Mouse (Mus musculus) embryo, embryonic 9.5 days (tissue): ENCODE results near the gene Sfxn5.

Experiments
- DNase-seq: peaks from one replicate; pipeline ENCODE4 v3.0.0-alpha.2; 2017; ENCODE audit errors: extremely low spot score

Gene Sfxn5

DNA sequence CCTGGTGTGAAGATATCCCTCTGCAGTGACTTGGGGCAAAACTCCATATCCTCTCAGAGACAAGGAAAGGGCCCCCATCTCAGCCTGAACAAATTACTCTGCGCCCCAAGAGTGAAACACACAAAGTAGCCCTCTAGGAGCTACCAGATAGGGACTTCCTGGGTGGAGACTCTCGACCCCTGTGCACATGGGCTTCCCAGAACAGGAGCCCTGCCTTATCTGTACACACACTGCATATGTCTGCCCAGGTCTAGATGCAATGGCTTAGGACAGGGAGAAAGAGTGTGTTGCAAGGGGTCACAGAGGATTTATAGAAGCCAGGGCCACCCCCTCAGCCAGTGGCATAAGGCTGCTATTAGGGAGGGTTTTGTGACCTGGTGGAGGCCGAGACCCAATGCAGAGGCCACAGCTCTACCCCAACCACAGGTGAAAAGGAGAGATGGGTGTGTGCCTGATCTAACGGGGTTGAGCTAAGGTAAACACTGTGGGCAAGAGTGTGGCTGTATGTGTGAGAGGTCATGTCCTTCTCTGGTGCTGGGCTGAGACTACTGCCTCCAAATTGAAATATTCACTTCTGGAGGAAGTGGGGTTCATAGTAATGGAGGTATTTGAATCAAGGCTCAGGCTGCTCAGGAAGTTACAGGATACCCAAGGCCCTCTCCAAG, 44.9 kb downstream of the Sfxn5 start:
- no peak for DNase-seq

DNA sequence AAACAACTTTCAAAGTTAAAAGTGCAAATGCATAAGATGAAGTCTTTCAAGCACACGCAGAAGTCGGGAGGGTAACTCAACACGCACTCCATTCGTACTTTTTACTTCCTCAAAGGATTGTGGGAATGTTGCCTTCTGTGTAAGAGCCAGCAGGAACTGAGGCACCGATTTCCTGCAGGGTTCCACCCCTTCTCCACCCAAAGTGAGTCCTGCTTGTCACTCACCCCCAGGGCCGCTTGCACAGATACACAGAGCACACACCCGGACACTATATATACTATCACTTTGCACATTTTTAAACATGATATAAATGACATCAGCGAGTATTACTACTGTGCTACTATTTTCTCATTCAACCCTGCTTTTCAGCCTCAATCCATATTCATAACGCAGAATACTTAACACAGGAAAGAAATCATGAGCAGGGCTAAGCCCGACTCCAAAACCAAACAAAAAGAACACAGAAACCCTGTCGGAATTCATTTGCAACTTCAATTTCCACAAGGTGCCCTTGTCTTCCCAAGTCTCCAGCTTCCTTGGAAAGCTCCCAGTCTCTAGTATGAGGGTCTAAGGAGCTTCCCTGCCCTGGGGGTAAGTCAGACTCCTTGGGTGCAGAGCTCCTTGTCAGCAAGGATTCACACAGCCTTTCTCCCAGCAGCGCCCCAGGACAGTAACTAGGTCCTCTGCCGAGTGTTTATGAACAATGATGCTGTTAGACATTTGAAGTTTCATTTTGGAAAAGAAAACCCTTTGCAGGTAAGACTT, 46.8 kb downstream of the Sfxn5 start:
- no peak for DNase-seq

GRCm38 (mm10) chr6:85280871-85281270, 52.4 kb downstream of the Sfxn5 start:
- DNase-seq, result no peak

DNA sequence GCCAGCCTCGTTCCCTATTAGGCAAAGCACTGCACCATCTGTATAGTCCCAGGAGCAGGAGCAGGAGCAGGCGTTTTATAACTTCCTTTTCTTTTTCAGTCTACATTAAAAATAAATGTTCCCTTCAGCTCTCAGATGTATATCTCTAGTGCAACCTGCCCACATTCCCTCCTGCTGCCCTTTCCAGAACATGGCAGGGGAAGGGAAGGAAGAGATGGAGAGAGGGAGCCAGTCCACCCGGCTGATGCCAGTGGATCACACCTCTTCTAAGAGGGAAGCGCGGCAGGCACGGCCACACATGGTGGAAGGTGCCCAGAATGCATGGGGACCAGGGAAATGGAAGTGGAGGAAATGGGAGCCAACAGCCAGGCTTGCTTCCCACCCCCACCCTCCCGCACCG, 56.7 kb downstream of the Sfxn5 start:
- DNase-seq, result no peak

GRCm38 (mm10) chr6:85272436-85272835, 60.8 kb downstream of the Sfxn5 start:
- no peak for DNase-seq

GRCm38 (mm10) chr6:85266060-85266459, 67.2 kb downstream of the Sfxn5 start:
- DNase-seq, result no peak

GRCm38 (mm10) chr6:85264982-85265518, 68.2 kb downstream of the Sfxn5 start:
- DNase-seq, result peak; percentile 59

- DNase-seq, result peak; percentile 68
Observed at GRCm38 (mm10) chr6:85262865-85263515, 70.2 kb downstream of the Sfxn5 start.

DNA sequence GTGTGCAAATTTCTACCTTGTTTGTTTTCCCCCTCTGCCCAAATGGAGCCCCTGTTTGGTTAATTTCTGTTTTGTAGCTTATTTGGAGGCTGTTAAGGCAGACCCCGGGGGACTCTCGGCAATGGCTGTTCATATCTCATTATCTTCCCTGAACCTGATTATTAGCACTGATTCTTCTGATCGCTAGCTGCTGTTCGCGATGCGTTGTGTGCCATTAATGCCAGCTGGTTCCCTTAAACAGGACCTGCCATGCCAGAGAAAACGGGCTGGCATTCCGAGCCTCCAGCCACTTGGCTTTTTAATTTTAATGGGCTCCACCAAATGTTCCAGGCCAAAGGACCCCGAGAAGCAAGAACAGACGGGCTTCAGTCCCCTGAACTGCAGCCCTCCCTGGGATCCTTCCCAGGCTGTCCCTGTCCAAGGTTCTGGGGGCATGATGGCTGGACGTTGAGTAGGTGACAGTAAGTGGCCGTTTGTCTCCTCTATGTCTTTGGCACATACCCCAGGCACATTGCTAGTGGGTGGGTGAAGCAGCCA, 74.1 kb downstream of the Sfxn5 start:
- DNase-seq, result no peak

- DNase-seq, result no peak
Observed at GRCm38 (mm10) chr6:85255578-85255977, 77.6 kb downstream of the Sfxn5 start.

- DNase-seq, result no peak
Observed at GRCm38 (mm10) chr6:85253994-85254541, 79.2 kb downstream of the Sfxn5 start.

DNA sequence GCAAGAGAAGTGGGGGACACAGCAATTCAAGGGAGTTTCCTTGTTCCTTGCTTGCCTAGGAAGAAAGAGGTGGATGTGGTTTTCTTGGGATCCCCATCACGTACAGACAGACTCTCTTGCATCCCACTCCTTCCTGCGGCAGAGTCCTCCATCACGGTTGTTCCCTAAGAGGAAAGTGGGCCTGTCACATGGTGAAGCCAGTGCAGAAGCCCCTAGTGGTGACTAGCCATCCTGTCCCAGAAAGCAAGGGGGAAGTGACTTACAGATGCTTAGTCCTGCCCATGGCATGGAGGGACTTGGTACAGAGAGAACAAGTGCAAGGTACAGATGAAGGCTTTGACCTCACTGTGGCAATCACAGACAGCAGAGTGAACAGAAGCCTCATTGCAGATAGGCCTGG, 79.9 kb downstream of the Sfxn5 start:
- DNase-seq, result no peak

DNA sequence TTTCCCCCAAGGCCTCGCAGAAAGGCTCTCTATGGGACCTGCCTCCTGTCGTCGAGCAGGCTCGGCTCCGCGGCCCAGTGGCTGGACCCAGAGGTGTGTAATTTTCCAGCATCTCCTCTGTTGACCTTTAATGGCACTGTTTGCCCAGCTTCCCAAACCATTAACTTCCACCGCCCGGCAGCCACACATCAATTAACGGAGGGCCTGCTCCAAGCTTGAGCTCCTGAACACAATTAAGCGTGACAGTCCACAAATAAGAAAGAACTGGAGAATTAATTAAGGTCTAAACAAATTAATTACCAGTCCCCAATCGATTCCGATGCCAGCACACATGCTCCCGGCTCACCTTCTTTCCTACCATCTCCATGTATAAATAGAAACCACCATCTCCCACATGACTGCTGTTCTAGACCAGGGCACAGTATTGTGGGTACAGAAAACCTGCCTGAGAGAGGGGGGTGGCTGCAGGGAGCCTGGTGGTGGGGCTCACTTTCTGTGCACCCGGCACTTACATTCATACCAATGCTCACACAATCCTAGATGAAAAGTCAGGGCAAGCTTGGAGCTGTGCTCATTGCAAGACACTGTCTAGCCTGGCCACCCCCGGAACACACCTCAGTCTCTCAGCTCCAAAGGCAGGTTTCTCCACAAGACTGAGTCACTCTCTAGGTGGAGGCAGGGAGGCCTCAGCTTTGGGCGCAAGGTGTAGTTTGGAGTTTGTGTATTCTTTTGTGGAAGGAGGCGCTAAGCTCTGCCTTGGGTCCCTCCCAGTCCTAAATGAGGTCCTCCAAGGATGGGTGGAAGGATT, 80.8 kb downstream of the Sfxn5 start:
- DNase-seq, result no peak

DNA sequence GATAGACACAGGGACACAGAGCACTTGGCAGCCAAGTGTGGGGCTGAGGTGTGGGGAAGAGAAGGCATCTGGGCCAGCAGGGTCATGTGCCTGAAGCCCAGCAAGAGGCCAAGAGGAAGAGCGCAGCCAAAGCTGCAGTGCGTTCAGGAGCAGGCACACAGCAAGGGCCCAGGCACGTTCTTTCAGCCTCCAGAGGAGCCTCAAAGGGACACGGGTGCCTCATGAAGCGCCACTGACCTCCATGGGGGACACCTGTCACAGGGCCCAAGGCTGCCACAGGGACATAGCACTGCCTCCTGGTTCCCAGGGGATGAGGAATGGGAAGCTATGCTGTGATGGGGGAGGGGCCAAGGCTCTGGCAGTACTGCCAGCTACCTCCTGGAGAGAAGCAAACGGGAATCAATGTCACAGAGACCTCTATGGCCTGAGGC, 82.4 kb downstream of the Sfxn5 start:
- DNase-seq, result no peak

DNA sequence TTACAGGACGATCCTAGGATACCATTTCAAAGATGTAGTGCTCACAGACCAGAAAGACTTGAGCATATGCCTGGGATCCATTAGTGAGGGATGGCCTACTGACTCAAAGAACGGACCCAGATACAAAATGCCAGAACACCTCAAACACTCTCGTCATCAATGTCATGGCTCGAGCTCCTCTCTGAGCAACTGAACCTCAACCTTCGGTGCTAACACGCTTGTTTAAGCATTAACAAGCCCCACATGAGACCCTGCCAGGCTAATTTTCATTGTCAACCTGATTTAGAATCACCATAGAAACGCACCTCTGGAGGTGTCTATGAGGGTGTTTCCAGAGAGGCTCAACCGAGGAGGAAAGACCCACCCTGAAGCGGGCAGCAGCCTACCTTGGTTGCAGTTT, 83.4 kb downstream of the Sfxn5 start:
- DNase-seq, result no peak

- DNase-seq, result peak; percentile 81
Observed at GRCm38 (mm10) chr6:85239044-85239489, 94.2 kb downstream of the Sfxn5 start.

DNA sequence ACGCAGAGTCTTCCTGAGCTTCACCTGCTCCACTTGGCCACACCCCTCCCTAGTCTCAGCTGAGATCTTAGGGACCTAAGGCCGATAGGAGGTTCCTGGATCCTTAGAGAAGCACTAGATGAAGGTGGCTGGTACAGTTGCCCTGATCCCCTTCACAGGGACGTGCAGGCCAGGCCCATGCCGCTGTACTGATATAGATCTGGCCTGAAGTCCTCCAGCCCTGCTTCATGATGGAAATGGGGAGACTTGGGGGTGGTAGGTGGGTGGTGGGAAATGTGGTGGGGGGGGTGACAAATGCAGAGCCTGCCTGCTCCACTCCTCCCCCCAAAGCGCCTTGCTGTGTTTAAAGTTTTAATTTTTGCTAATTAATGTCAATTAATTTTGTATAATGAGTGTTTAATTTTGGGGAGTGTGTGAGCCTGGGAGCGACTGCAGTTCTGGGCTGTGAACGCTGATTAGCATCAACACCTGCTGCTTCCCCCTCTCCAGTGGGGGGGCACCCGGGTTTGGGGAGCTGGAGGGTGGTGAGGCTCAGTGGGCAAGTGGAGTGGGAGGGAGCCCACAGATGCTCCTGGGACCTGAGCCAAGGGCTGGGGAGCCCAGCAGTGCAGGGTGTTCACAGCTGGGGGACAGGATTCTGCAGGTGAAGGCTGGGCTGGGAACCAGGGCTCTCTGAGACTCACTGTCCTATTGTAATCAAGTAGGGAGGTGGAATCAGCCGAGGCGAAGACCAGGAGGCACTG, 95.5 kb downstream of the Sfxn5 start:
- no peak for DNase-seq

DNA sequence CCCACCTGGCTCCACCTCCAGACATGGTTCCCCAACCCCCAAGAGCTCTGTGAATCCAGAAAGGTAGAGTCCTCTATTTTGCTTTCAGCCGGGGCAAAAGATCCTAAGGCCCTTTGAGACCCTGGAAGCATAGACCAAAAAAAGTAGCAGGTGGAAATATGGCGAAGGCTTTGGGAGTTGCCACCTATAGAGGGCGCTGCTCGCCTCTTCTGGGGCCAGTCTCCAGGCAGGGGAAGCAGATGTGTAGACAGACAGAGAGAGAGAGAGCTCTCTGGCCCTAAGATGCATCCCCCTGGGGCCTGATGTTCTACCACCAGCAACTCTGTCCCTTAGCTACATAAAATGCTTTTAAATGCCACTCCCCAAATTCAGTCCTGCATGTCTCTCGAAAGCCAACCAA, 96.2 kb downstream of the Sfxn5 start:
- peak; percentile 54 for DNase-seq

DNA sequence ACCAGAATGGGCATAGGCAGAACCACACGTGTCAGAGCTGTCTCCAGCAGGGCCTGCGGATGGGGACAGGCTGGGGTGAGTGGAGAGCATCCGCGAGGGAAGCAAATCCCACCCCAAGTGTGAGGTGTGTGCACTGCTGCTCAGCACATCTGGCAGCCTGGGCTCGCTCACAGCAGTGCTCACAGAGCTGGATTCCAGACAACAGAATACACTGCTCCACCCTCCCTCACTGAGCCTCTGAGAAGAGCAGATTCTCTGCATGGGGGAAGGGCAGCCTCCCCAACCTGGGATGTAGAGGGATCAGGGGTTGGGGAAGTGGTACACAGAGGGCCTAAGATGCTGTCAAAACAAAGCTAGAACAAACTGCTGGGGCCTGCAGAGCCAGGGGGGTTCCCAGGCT, 98.4 kb downstream of the Sfxn5 start:
- no peak for DNase-seq

DNA sequence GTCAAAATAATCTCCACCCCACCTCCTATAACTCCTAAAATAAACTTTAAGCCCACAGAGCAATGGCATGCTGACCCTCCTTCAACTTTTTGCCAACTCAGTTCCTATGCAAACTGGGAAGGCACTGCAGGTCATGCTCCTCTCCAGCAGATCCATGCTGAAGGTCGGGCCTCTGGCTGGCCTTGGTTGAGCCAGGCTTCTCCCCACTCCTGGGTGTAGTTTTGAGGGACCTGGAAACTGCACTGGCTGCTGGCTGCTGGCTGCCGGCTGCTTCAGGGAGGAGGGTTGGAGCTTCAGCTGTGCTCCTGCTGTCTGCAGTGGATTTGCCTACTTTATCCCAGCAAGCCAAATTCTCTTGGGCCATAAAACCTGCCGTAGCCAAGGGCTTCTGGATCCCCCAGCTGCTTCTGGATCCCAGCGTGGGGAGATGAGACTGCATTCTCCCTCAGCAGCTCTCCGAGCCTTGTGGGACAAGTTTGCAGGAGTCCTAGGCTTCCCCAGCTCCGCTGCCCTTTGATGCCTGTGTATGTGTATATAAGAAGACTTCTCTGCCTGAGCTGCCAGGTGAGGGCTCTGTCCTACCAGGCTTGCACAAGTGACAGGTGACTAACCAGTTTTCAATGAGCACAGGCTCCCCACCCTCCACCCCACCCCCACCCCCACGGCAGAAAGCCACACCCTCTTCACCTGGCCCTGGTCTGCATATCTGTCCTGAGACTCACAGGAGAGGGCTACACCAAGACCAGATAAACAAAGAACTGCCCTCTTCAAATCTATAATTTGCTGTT, 100.2 kb downstream of the Sfxn5 start:
- no peak for DNase-seq
